Mouse (Mus musculus): ENCODE measurements around the gene Kcnip4. TPM values are rescaled to one million over a fixed set of nuclear protein-coding genes. Genes with fewer than 3 reads are reported as not detected.
A peak's percentile ranks its signal among the peaks of the same experiment; 100 is the strongest.

The Kcnip4 gene
- polyA plus RNA-seq (2015; fragmentation: Nextera tagmentation; extraction: Ambion mirVana), result 0.66 and 0.67 TPM in 2 replicates

- H3K36me3 ChIP-seq (ENCODE audit: control insufficient read depth, insufficient read depth), result no peaks in the 10 kb centered on the region
- no peaks in the 10 kb centered on the region; the same call in 1 of the 2 replicates for H3K4me1 ChIP-seq (ENCODE audit: control insufficient read depth, insufficient read depth, low read length)
- H3K27ac ChIP-seq (ENCODE audit: low read length), result no peak within 1 kb of the TSS
- peak within 1 kb of the TSS; percentile 50 for H3K4me3 ChIP-seq (ENCODE audit: low read length)
- ATAC-seq (replicated peaks; ENCODE audit: extremely low read depth, insufficient read depth, low FRiP score), result no peak
- peak within 1 kb of the TSS; percentile 89 for H3K4me2 ChIP-seq (ENCODE audit: low read depth, low read length)
- 2% methylated on average over 47 of the region's 50 CpGs for WGBS
- H3K27me3 ChIP-seq (ENCODE audit: control insufficient read depth, insufficient read depth, low read length), result peaks cover 33% of the 10 kb centered on the region
- peak within 1 kb of the TSS; percentile 30 for H3K9ac ChIP-seq (ENCODE audit: low read length)
- H3K9me3 ChIP-seq (replicated peaks; ENCODE audit: control insufficient read depth, low read length), result no peaks in the 10 kb centered on the region
Measured at GRCm38 (mm10) chr5:49524394-49525241, at the start of gene Kcnip4. Gene Kcnip4, minus strand, starts transcription at chr5:49524907.

- Histone ChIP-seq H3K36me3 (ENCODE audit: control insufficient read depth, insufficient read depth) (no peaks in the 10 kb centered on the region), H3K4me1 (ENCODE audit: control insufficient read depth, insufficient read depth, low read length) (no peaks in the 10 kb centered on the region), H3K27me3 (ENCODE audit: control insufficient read depth, insufficient read depth, low read length) (no peaks in the 10 kb centered on the region), H3K4me2 (ENCODE audit: low read depth, low read length) (no peak overlapping the region), H3K27ac (ENCODE audit: low read length) (no peak overlapping the region), H3K4me3 (ENCODE audit: low read length) (no peak overlapping the region), H3K9ac (ENCODE audit: low read length) (no peak overlapping the region), H3K9me3 (replicated peaks; ENCODE audit: control insufficient read depth, low read length) (no peaks in the 10 kb centered on the region)
- 78% methylated on average over 4 of the region's 4 CpGs for WGBS
- ATAC-seq (replicated peaks; ENCODE audit: extremely low read depth, insufficient read depth, low FRiP score), result no peak
Measured at GRCm38 (mm10) chr5:49571876-49572275, 47.2 kb upstream of the Kcnip4 start.

- Histone ChIP-seq H3K9me3 (replicated peaks; ENCODE audit: control insufficient read depth, low read length) (no peaks in the 10 kb centered on the region), H3K27me3 (ENCODE audit: control insufficient read depth, insufficient read depth, low read length) (no peaks in the 10 kb centered on the region), H3K4me3 (ENCODE audit: low read length) (no peak overlapping the region), H3K4me2 (ENCODE audit: low read depth, low read length) (no peak overlapping the region), H3K36me3 (ENCODE audit: control insufficient read depth, insufficient read depth) (no peaks in the 10 kb centered on the region), H3K4me1 (ENCODE audit: control insufficient read depth, insufficient read depth, low read length) (no peaks in the 10 kb centered on the region), H3K27ac (ENCODE audit: low read length) (no peak overlapping the region), H3K9ac (ENCODE audit: low read length) (no peak overlapping the region)
- WGBS, result 87% methylated on average over 4 of the region's 4 CpGs
- ATAC-seq (replicated peaks; ENCODE audit: extremely low read depth, insufficient read depth, low FRiP score), result no peak
Measured at GRCm38 (mm10) chr5:49563751-49564150, 39.0 kb upstream of the Kcnip4 start.

DNA sequence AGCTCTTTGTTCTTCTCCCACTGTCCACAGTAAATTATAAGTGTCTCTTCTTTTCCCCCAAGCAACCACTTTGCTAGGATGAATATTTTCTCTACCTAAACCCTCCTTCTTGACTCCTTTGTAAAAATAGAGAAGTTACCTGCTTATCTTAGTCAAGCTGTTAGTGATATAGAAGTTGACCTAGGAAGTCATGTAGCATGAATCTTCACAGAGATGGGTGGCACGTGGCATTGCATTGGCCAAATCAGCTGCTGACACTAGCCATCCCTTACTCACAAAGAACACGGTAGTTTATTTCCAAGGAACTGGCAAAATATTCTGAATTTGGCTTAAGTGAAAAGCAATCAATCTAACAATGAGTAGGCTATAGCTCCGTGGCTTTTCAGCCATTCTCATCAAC is 32.7 kb upstream of the Kcnip4 start:
- ATAC-seq (replicated peaks; ENCODE audit: extremely low read depth, insufficient read depth, low FRiP score), result no peak
- no peak overlapping the region for H3K27ac ChIP-seq (ENCODE audit: low read length)
- H3K9ac ChIP-seq (ENCODE audit: low read length), result no peak overlapping the region
- H3K4me1 ChIP-seq (ENCODE audit: control insufficient read depth, insufficient read depth, low read length), result no peaks in the 10 kb centered on the region
- H3K36me3 ChIP-seq (ENCODE audit: control insufficient read depth, insufficient read depth), result no peaks in the 10 kb centered on the region
- H3K9me3 ChIP-seq (replicated peaks; ENCODE audit: control insufficient read depth, low read length), result no peaks in the 10 kb centered on the region
- H3K4me2 ChIP-seq (ENCODE audit: low read depth, low read length), result no peak overlapping the region
- 57% methylated on average over 3 of the region's 3 CpGs for WGBS
- H3K27me3 ChIP-seq (ENCODE audit: control insufficient read depth, insufficient read depth, low read length), result no peaks in the 10 kb centered on the region
- no peak overlapping the region for H3K4me3 ChIP-seq (ENCODE audit: low read length)

- Histone ChIP-seq H3K27me3 (ENCODE audit: control insufficient read depth, insufficient read depth, low read length) (no peaks in the 10 kb centered on the region), H3K4me3 (ENCODE audit: low read length) (no peak overlapping the region), H3K9ac (ENCODE audit: low read length) (no peak overlapping the region), H3K4me1 (ENCODE audit: control insufficient read depth, insufficient read depth, low read length) (no peaks in the 10 kb centered on the region), H3K4me2 (ENCODE audit: low read depth, low read length) (no peak overlapping the region), H3K9me3 (replicated peaks; ENCODE audit: control insufficient read depth, low read length) (no peaks in the 10 kb centered on the region), H3K27ac (ENCODE audit: low read length) (no peak overlapping the region), H3K36me3 (ENCODE audit: control insufficient read depth, insufficient read depth) (no peaks in the 10 kb centered on the region)
- 84% methylated on average over 3 of the region's 3 CpGs for WGBS
- ATAC-seq (replicated peaks; ENCODE audit: extremely low read depth, insufficient read depth, low FRiP score), result no peak
Measured at GRCm38 (mm10) chr5:49547884-49548283, 23.2 kb upstream of the Kcnip4 start.

DNA sequence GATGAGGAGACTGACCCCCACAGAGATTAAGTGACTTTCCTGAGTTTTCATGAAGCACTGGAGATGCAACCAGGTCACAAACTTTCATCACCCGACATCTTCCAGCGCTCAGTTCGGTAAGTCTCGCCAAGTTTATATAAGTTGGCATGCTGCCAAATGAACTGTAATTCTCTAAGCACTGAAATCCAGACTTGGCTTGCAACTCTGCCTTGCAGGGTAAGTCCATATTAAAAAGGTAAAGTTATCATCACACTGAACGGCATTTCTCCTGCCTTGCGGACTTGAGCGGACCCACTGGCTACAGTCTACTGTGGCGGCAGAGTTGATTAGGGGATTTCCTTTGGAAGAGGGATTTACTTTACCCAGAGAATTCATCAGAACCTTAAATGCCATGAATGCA is 4.7 kb upstream of the Kcnip4 start:
- Histone ChIP-seq H3K36me3 (ENCODE audit: control insufficient read depth, insufficient read depth) (no peaks in the 10 kb centered on the region), H3K4me3 (ENCODE audit: low read length) (no peak overlapping the region), H3K4me1 (ENCODE audit: control insufficient read depth, insufficient read depth, low read length) (no peaks in the 10 kb centered on the region; the same call in 1 of the 2 replicates), H3K27ac (ENCODE audit: low read length) (no peak overlapping the region), H3K4me2 (ENCODE audit: low read depth, low read length) (no peak overlapping the region), H3K9ac (ENCODE audit: low read length) (no peak overlapping the region), H3K9me3 (replicated peaks; ENCODE audit: control insufficient read depth, low read length) (no peaks in the 10 kb centered on the region), H3K27me3 (ENCODE audit: control insufficient read depth, insufficient read depth, low read length) (peaks cover 13% of the 10 kb centered on the region)
- ATAC-seq (replicated peaks; ENCODE audit: extremely low read depth, insufficient read depth, low FRiP score), result no peak; the same call in 1 of the 2 replicates
- WGBS, result 44% methylated on average over 8 of the region's 8 CpGs

DNA sequence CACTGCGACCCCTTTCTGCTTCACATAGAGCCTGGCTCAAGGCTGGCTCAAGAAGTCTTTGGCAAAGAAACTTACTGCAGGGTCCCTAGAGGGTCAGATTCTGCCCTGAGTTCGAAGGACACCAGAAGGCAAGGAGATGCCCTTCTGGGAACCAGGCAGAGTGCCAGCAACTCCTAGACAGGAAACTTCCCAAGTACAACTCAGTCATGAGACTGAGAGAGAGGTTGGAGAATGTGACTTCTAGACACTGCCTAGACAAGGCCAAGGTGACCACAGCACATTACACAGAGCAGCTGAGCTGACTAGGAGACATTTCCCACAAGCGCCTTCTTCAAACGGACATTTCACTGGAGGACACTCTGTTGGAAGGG is 520 bp upstream of the Kcnip4 start:
- H3K4me3 ChIP-seq (ENCODE audit: low read length), result no peak overlapping the region
- no peaks in the 10 kb centered on the region; the same call in 1 of the 2 replicates for H3K4me1 ChIP-seq (ENCODE audit: control insufficient read depth, insufficient read depth, low read length)
- ATAC-seq (replicated peaks; ENCODE audit: extremely low read depth, insufficient read depth, low FRiP score), result 0 out of 2 replicates have a peak, but pooled peaks have one; percentile 28
- H3K9me3 ChIP-seq (replicated peaks; ENCODE audit: control insufficient read depth, low read length), result no peaks in the 10 kb centered on the region
- H3K9ac ChIP-seq (ENCODE audit: low read length), result no peak overlapping the region
- no peak overlapping the region for H3K27ac ChIP-seq (ENCODE audit: low read length)
- no peaks in the 10 kb centered on the region for H3K36me3 ChIP-seq (ENCODE audit: control insufficient read depth, insufficient read depth)
- no peak overlapping the region for H3K4me2 ChIP-seq (ENCODE audit: low read depth, low read length)
- 57% methylated on average over 4 of the region's 4 CpGs for WGBS
- peaks cover 33% of the 10 kb centered on the region for H3K27me3 ChIP-seq (ENCODE audit: control insufficient read depth, insufficient read depth, low read length)

DNA sequence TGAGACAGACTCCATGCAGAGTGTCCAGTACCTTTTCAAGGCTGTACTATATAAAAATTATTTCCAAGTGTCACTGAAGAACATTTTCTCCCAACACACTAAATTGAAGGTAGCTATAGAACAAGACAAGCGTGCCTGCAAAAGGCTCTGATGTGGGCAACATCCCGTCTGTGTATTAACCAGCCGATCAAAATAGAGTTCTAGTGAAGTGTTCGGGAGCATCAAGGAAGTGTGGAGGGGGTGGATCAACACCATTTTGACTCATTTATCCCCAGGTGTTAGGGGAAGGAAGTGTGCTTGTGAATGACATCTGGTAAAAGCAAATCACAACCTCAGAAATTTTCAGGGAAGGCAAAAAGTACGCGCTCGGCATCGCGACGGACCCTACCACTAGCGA is 712 bp downstream of the Kcnip4 start:
- Histone ChIP-seq H3K4me1 (ENCODE audit: control insufficient read depth, insufficient read depth, low read length) (no peaks in the 10 kb centered on the region; the same call in 1 of the 2 replicates), H3K36me3 (ENCODE audit: control insufficient read depth, insufficient read depth) (no peaks in the 10 kb centered on the region), H3K27ac (ENCODE audit: low read length) (no peak overlapping the region), H3K27me3 (ENCODE audit: control insufficient read depth, insufficient read depth, low read length) (peaks cover 33% of the 10 kb centered on the region), H3K9me3 (replicated peaks; ENCODE audit: control insufficient read depth, low read length) (no peaks in the 10 kb centered on the region), H3K9ac (ENCODE audit: low read length) (peak overlapping the region; percentile 30), H3K4me2 (ENCODE audit: low read depth, low read length) (peak overlapping the region; percentile 89), H3K4me3 (ENCODE audit: low read length) (peak overlapping the region; percentile 50)
- no peak for ATAC-seq (replicated peaks; ENCODE audit: extremely low read depth, insufficient read depth, low FRiP score)
- WGBS, result 8% methylated on average over 11 of the region's 11 CpGs

DNA sequence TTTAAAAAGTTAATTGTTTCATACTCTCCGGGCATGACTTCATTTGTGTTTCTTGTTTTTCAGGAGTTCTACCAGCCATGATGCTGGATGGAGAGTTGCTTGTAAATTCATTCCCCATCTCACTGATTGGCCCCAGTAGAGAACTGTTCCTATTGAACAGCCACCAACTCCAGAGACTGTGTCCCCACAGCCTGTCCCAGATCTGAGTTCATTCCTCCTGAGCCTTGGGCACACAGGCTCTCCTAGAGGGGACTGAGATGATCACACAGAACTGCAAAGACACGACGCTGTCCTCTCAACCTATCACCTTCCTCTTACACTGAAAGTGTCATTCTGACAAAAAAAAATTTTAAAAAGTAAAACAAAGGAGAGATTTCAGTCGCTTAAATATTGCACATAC is 1.7 kb downstream of the Kcnip4 start:
- H3K9me3 ChIP-seq (replicated peaks; ENCODE audit: control insufficient read depth, low read length), result no peaks in the 10 kb centered on the region
- H3K27ac ChIP-seq (ENCODE audit: low read length), result no peak overlapping the region
- peaks cover 33% of the 10 kb centered on the region for H3K27me3 ChIP-seq (ENCODE audit: control insufficient read depth, insufficient read depth, low read length)
- H3K36me3 ChIP-seq (ENCODE audit: control insufficient read depth, insufficient read depth), result no peaks in the 10 kb centered on the region
- WGBS, result 68% methylated on average over 4 of the region's 4 CpGs
- no peak overlapping the region for H3K9ac ChIP-seq (ENCODE audit: low read length)
- no peaks in the 10 kb centered on the region; the same call in 1 of the 2 replicates for H3K4me1 ChIP-seq (ENCODE audit: control insufficient read depth, insufficient read depth, low read length)
- no peak overlapping the region for H3K4me3 ChIP-seq (ENCODE audit: low read length)
- no peak overlapping the region for H3K4me2 ChIP-seq (ENCODE audit: low read depth, low read length)
- no peak for ATAC-seq (replicated peaks; ENCODE audit: extremely low read depth, insufficient read depth, low FRiP score)
